Mouse (Mus musculus) spleen, adult 2 months (tissue): ENCODE measurements at regions not wholly inside any gene's neighbourhood (a gene's known extent, or its start where the extent isn't known, plus 50 kb on each side); places are given as distances from the start of the nearest gene placed in this dataset.

Experiments used
- CTCF ChIP-seq: fragments of 200-500 bp; IDR thresholded peaks from 2 replicates; pipeline ENCODE4 v1.5.1; 2011; ENCODE audit warnings: mild to moderate bottlenecking, inconsistent platforms; ENCODE audit not compliant: insufficient read depth, insufficient read length, insufficient replicate concordance; ENCODE audit errors: extremely low read depth
- POLR2A ChIP-seq: fragments of 200-500 bp; IDR thresholded peaks from 2 replicates; pipeline ENCODE4 v1.6.1; 2011; ENCODE audit warnings: low read depth, low read length, inconsistent platforms

- no peak for TF ChIP-seq CTCF
- no peak for TF ChIP-seq POLR2A
Measured at GRCm38 (mm10) chr1:128835510-128835909, 243.4 kb upstream of the Cxcr4 start.
